Mouse (Mus musculus) neural tube, embryonic 13.5 days (tissue): ENCODE results near the gene Lrfn4. TPM values are rescaled to one million over a fixed set of nuclear protein-coding genes. Genes with fewer than 3 reads are reported as not detected.

Experiments
- ATAC-seq: fragments of 200-750 bp; cut with Nextera tagmentation; 2 replicates; pipeline ENCODE4 v1.8.0; 2017; ENCODE audit warnings: low read depth, mild to moderate bottlenecking, moderate TSS enrichment, moderate library complexity
- H3K27ac ChIP-seq: fragments of 300-500 bp; sonication (generic); replicated peaks from 2 replicates; pipeline ENCODE4 v1.5.1; 2015; ENCODE audit warnings: moderate library complexity, mild to moderate bottlenecking, inconsistent platforms
- H3K27me3 ChIP-seq: fragments of 300-500 bp; sonication (generic); 2 replicates; pipeline ENCODE4 v1.6.1; 2015; ENCODE audit warnings: mild to moderate bottlenecking, inconsistent platforms
- H3K36me3 ChIP-seq: fragments of 300-500 bp; sonication (generic); 2 replicates; pipeline ENCODE4 v1.6.1; 2015; ENCODE audit warnings: mild to moderate bottlenecking, inconsistent platforms
- H3K4me1 ChIP-seq: fragments of 300-500 bp; sonication (generic); replicated peaks from 2 replicates; pipeline ENCODE4 v1.6.1; 2015; ENCODE audit warnings: inconsistent platforms
- H3K4me2 ChIP-seq: fragments of 300-500 bp; sonication (generic); 2 replicates; pipeline ENCODE4 v1.6.1; 2015; ENCODE audit warnings: inconsistent platforms, mild to moderate bottlenecking, moderate library complexity
- H3K4me3 ChIP-seq: fragments of 300-500 bp; sonication (generic); 2 replicates; pipeline ENCODE4 v1.5.1; 2015; ENCODE audit warnings: mild to moderate bottlenecking, inconsistent platforms
- H3K9ac ChIP-seq: fragments of 300-500 bp; sonication (generic); 2 replicates; pipeline ENCODE4 v1.6.1; 2015; ENCODE audit warnings: moderate library complexity, mild to moderate bottlenecking, inconsistent platforms
- H3K9me3 ChIP-seq: fragments of 300-500 bp; sonication (generic); 2 replicates; pipeline ENCODE4 v1.6.1; 2016; ENCODE audit warnings: inconsistent platforms
- WGBS: fragments of 180-500 bp; shearing (Covaris S2); methylation state at CpG from one replicate; pipeline ENCODE4 v1.1.7; 2015; 5-methylcytosine and 5-hydroxymethylcytosine counted together
- polyA plus RNA-seq: library from polyadenylated mRNA; unstranded; fragments of >200 nt; fragmentation: Nextera tagmentation; extraction: Ambion mirVana; gene quantifications from 2 replicates; pipeline ENCODE4 v1.2.1, GENCODE M21; 2015

Lrfn4 gene
- polyA plus RNA-seq, 1 experiment from 2014 or later, result 10.5 TPM

GRCm38 (mm10) chr19:4578799-4579198, 36.7 kb downstream of the Lrfn4 start:
- no peak overlapping the region for H3K27ac ChIP-seq
- H3K4me2 ChIP-seq, result no peak overlapping the region
- no peaks in the 10 kb centered on the region for H3K4me1 ChIP-seq
- no peak overlapping the region for H3K9ac ChIP-seq
- H3K9me3 ChIP-seq, result no peaks in the 10 kb centered on the region
- WGBS, result 84% methylated on average over 2 of the region's 2 CpGs
- H3K27me3 ChIP-seq, result no peaks in the 10 kb centered on the region
- no peak overlapping the region for H3K4me3 ChIP-seq
- H3K36me3 ChIP-seq, result no peaks in the 10 kb centered on the region
- no peak for ATAC-seq

GRCm38 (mm10) chr19:4573241-4573640, 42.2 kb downstream of the Lrfn4 start:
- 92% methylated on average over 1 of the region's 1 CpGs for WGBS

GRCm38 (mm10) chr19:4572467-4572866, 43.0 kb downstream of the Lrfn4 start:
- no peaks in the 10 kb centered on the region for H3K36me3 ChIP-seq
- no peak for ATAC-seq
- H3K27ac ChIP-seq, result no peak overlapping the region
- H3K4me3 ChIP-seq, result no peak overlapping the region
- no peak overlapping the region for H3K9ac ChIP-seq
- 89% methylated on average over 8 of the region's 8 CpGs for WGBS
- no peaks in the 10 kb centered on the region for H3K27me3 ChIP-seq
- H3K9me3 ChIP-seq, result no peaks in the 10 kb centered on the region
- no peak overlapping the region for H3K4me2 ChIP-seq
- peaks cover 7% of the 10 kb centered on the region; the same call in 1 of the 2 replicates for H3K4me1 ChIP-seq

More at GRCm38 (mm10) chr19:4573241-4573640, 42.2 kb downstream of the Lrfn4 start:
- Histone ChIP-seq H3K27me3 (no peaks in the 10 kb centered on the region), H3K4me2 (no peak overlapping the region), H3K27ac (no peak overlapping the region), H3K36me3 (no peaks in the 10 kb centered on the region), H3K4me3 (no peak overlapping the region), H3K4me1 (peaks cover 7% of the 10 kb centered on the region; the same call in 1 of the 2 replicates), H3K9me3 (no peaks in the 10 kb centered on the region), H3K9ac (no peak overlapping the region)
- ATAC-seq, result no peak

GRCm38 (mm10) chr19:4572061-4572460, 43.4 kb downstream of the Lrfn4 start:
- no peak for ATAC-seq

GRCm38 (mm10) chr19:4571658-4572057, 43.8 kb downstream of the Lrfn4 start:
- Histone ChIP-seq H3K4me1 (peaks cover 7% of the 10 kb centered on the region; the same call in 1 of the 2 replicates), H3K27ac (no peak overlapping the region; the same call in 1 of the 2 replicates), H3K9ac (no peak overlapping the region), H3K9me3 (no peaks in the 10 kb centered on the region), H3K4me2 (no peak overlapping the region), H3K36me3 (no peaks in the 10 kb centered on the region), H3K27me3 (no peaks in the 10 kb centered on the region), H3K4me3 (no peak overlapping the region)
- no peak for ATAC-seq
- WGBS, result 75% methylated on average over 1 of the region's 1 CpGs

More at GRCm38 (mm10) chr19:4572061-4572460, 43.4 kb downstream of the Lrfn4 start:
- Histone ChIP-seq H3K4me3 (no peak overlapping the region), H3K27ac (no peak overlapping the region; the same call in 1 of the 2 replicates), H3K4me2 (no peak overlapping the region), H3K9ac (no peak overlapping the region), H3K4me1 (peaks cover 7% of the 10 kb centered on the region; the same call in 1 of the 2 replicates), H3K9me3 (no peaks in the 10 kb centered on the region), H3K27me3 (no peaks in the 10 kb centered on the region), H3K36me3 (no peaks in the 10 kb centered on the region)
- 64% methylated on average over 4 of the region's 4 CpGs for WGBS

- Histone ChIP-seq H3K36me3 (no peaks in the 10 kb centered on the region), H3K4me2 (no peak overlapping the region), H3K27ac (no peak overlapping the region), H3K4me1 (peaks cover 7% of the 10 kb centered on the region; the same call in 1 of the 2 replicates), H3K4me3 (no peak overlapping the region), H3K9ac (no peak overlapping the region), H3K27me3 (no peaks in the 10 kb centered on the region), H3K9me3 (no peaks in the 10 kb centered on the region)
- ATAC-seq, result no peak
- 91% methylated on average over 6 of the region's 6 CpGs for WGBS
These were observed 44.7 kb downstream of the Lrfn4 start for GRCm38 (mm10) chr19:4570815-4571214.

- Histone ChIP-seq H3K36me3 (no peaks in the 10 kb centered on the region), H3K4me1 (peaks cover 7% of the 10 kb centered on the region; the same call in 1 of the 2 replicates), H3K9me3 (no peaks in the 10 kb centered on the region), H3K27me3 (no peaks in the 10 kb centered on the region), H3K9ac (no peak overlapping the region), H3K4me2 (no peak overlapping the region), H3K4me3 (no peak overlapping the region), H3K27ac (no peak overlapping the region)
- WGBS, result 90% methylated on average over 11 of the region's 11 CpGs
- ATAC-seq, result no peak
These were observed 45.2 kb downstream of the Lrfn4 start for GRCm38 (mm10) chr19:4570237-4570613.

GRCm38 (mm10) chr19:4569356-4570236, 45.9 kb downstream of the Lrfn4 start:
- Histone ChIP-seq H3K36me3 (no peaks in the 10 kb centered on the region), H3K9ac (no peak overlapping the region), H3K4me1 (peaks cover 7% of the 10 kb centered on the region; the same call in 1 of the 2 replicates), H3K27me3 (no peaks in the 10 kb centered on the region), H3K9me3 (no peaks in the 10 kb centered on the region), H3K4me3 (no peak overlapping the region), H3K4me2 (no peak overlapping the region), H3K27ac (no peak overlapping the region)
- no peak for ATAC-seq
- WGBS, result 88% methylated on average over 17 of the region's 17 CpGs

- no peak for ATAC-seq
- Histone ChIP-seq H3K27ac (no peak overlapping the region), H3K4me3 (no peak overlapping the region), H3K9ac (no peak overlapping the region), H3K27me3 (no peaks in the 10 kb centered on the region), H3K36me3 (no peaks in the 10 kb centered on the region), H3K4me1 (peaks cover 7% of the 10 kb centered on the region; the same call in 1 of the 2 replicates), H3K9me3 (no peaks in the 10 kb centered on the region), H3K4me2 (no peak overlapping the region)
- WGBS, result 87% methylated on average over 4 of the region's 4 CpGs
These were observed 46.6 kb downstream of the Lrfn4 start for GRCm38 (mm10) chr19:4568832-4569231.

GRCm38 (mm10) chr19:4567665-4568064, 47.8 kb downstream of the Lrfn4 start:
- Histone ChIP-seq H3K27ac (no peak overlapping the region), H3K27me3 (no peaks in the 10 kb centered on the region), H3K4me2 (no peak overlapping the region), H3K4me3 (no peak overlapping the region), H3K36me3 (no peaks in the 10 kb centered on the region), H3K4me1 (peaks cover 7% of the 10 kb centered on the region; the same call in 1 of the 2 replicates), H3K9me3 (no peaks in the 10 kb centered on the region), H3K9ac (no peak overlapping the region)
- no peak for ATAC-seq
- WGBS, result 73% methylated on average over 2 of the region's 2 CpGs

- 75% methylated on average over 2 of the region's 2 CpGs for WGBS
- H3K36me3 ChIP-seq, result no peaks in the 10 kb centered on the region
These were observed 48.6 kb downstream of the Lrfn4 start for GRCm38 (mm10) chr19:4566880-4567279.

GRCm38 (mm10) chr19:4565678-4566077, 49.8 kb downstream of the Lrfn4 start:
- no peak overlapping the region for H3K27ac ChIP-seq
- H3K4me2 ChIP-seq, result no peak overlapping the region
- no peak overlapping the region for H3K9ac ChIP-seq
- H3K4me3 ChIP-seq, result no peak overlapping the region
- WGBS, result 96% methylated on average over 5 of the region's 5 CpGs
- H3K36me3 ChIP-seq, result no peaks in the 10 kb centered on the region
- H3K9me3 ChIP-seq, result no peaks in the 10 kb centered on the region
- H3K27me3 ChIP-seq, result no peaks in the 10 kb centered on the region
- ATAC-seq, result no peak
- no peaks in the 10 kb centered on the region; the same call in 1 of the 2 replicates for H3K4me1 ChIP-seq

More at GRCm38 (mm10) chr19:4566880-4567279, 48.6 kb downstream of the Lrfn4 start:
- peaks cover 5% of the 10 kb centered on the region; the same call in 1 of the 2 replicates for H3K4me1 ChIP-seq
- H3K4me3 ChIP-seq, result no peak overlapping the region
- no peak overlapping the region for H3K4me2 ChIP-seq
- ATAC-seq, result no peak
- no peak overlapping the region for H3K27ac ChIP-seq
- H3K9ac ChIP-seq, result no peak overlapping the region
- H3K27me3 ChIP-seq, result no peaks in the 10 kb centered on the region
- no peaks in the 10 kb centered on the region for H3K9me3 ChIP-seq
